Mouse (Mus musculus): Measurements from ENCODE around the gene Pfdn6. TPM values are rescaled to one million over a fixed set of nuclear protein-coding genes. Genes with fewer than 3 reads are reported as not detected.

The Pfdn6 gene
- polyA plus RNA-seq, 1 experiment: 130 TPM

DNA sequence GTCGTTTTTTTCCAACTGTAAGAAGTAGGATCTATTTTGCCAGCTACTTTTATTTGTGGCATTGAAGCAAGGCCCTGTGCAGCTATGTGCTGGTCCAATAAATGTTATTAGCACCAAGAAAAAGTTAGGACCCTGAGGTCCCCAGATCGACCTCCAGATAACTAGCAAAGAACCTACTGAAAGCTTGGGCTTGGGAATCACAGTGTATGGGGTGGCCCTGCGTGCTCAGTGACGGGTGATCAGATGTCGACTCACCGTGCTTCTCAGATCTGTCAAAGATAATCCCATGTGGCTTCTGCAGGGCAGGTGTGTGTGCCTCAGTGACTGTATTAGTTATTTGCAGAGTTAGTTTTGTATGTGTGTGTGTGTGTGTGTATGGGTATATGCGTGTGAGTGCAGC, 18.8 kb downstream of the Pfdn6 start:
- no peak overlapping the region for H3ac ChIP-seq (ENCODE audit: control insufficient read depth, insufficient read length, low read depth)
- TF ChIP-seq MAX (IDR thresholded peaks at IDR 0.05): no peak
- TF ChIP-seq FOSL1 (IDR thresholded peaks at IDR 0.05; ENCODE audit: insufficient read depth, low read length, poor library complexity, severe bottlenecking): no peak
- TF ChIP-seq CTCF (IDR thresholded peaks at IDR 0.05; ENCODE audit: control insufficient read depth, insufficient read depth, insufficient read length): no peak
- no peak for TF ChIP-seq CEBPB (IDR thresholded peaks at IDR 0.05; ENCODE audit: low read depth)
- TF ChIP-seq USF1 (IDR thresholded peaks at IDR 0.05; ENCODE audit: low read depth): no peak
- no peak for TF ChIP-seq MYOG (IDR thresholded peaks at IDR 0.05; ENCODE audit: control insufficient read depth, extremely low read depth, insufficient read length)
- peaks cover 37% of the 10 kb centered on the region for H3K79me2 ChIP-seq (ENCODE audit: control insufficient read depth, insufficient read depth)
- peaks cover 23% of the 10 kb centered on the region for H3K36me3 ChIP-seq (ENCODE audit: control insufficient read depth, insufficient read depth)
- no peaks in the 10 kb centered on the region for H3K27me3 ChIP-seq (ENCODE audit: control insufficient read depth, insufficient read depth, insufficient read length)
- no peak overlapping the region for H3K4me3 ChIP-seq (ENCODE audit: insufficient read depth, poor library complexity, severe bottlenecking)
- peaks cover 3% of the 10 kb centered on the region for H3K79me3 ChIP-seq (ENCODE audit: low read depth)

DNA sequence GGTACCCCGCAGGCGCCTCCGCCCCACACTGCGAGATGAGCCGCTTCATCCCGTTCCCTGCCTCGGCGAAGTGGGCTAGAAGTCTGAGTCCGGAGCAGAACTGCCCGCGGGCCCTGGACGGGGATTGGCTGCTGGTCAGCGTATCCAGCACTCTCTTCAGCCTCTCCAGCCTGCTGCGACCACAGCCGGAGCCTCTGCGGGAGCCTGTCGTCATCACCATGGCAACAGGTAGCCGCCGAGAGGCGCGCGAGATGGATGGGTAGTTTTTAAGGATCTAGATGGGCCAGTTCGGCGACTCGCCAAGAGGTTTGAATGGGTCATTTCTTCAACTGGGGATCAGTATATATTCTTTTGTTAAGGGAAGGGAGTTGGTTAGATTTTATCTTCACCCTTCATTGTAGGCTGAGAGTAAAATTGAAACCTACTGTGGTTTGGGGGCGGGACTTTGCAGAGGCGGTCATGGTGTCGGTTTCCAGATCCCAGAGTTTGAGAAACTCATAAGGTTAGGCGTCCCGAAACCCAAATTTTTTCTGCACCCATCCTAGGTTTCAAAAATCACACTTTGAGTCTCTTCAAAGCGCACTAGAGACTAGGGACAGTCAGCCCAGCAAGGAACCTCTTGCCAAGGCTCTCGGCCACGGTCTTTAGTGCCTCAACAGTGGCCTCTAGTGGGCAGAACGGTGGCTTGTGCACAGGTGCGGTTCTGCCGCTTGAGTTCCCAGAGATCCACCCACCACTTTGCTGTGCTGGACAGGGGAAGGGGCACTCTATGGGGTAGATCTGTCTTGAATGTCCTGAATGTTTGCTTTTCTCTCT, 19.7 kb downstream of the Pfdn6 start:
- peak overlapping the region; percentile 93 for H3K4me3 ChIP-seq (ENCODE audit: insufficient read depth, poor library complexity, severe bottlenecking)
- no peaks in the 10 kb centered on the region for H3K27me3 ChIP-seq (ENCODE audit: control insufficient read depth, insufficient read depth, insufficient read length)
- peaks cover 39% of the 10 kb centered on the region for H3K79me2 ChIP-seq (ENCODE audit: control insufficient read depth, insufficient read depth)
- peak; percentile 47 for TF ChIP-seq MYOD1 (IDR thresholded peaks at IDR 0.05; ENCODE audit: control insufficient read depth, insufficient read length, low read depth)
- TF ChIP-seq FOSL1 (IDR thresholded peaks at IDR 0.05; ENCODE audit: insufficient read depth, low read length, poor library complexity, severe bottlenecking): no peak
- peak; percentile 94 for TF ChIP-seq CTCF (IDR thresholded peaks at IDR 0.05; ENCODE audit: control insufficient read depth, insufficient read depth, insufficient read length)
- no peak for TF ChIP-seq CEBPB (IDR thresholded peaks at IDR 0.05; ENCODE audit: low read depth)
- TF ChIP-seq MYOG (IDR thresholded peaks at IDR 0.05; ENCODE audit: control insufficient read depth, extremely low read depth, insufficient read length): no peak
- peaks cover 3% of the 10 kb centered on the region for H3K79me3 ChIP-seq (ENCODE audit: low read depth)
- H3K36me3 ChIP-seq (ENCODE audit: control insufficient read depth, insufficient read depth): peaks cover 20% of the 10 kb centered on the region
- peak overlapping the region; percentile 68 for H3ac ChIP-seq (ENCODE audit: control insufficient read depth, insufficient read length, low read depth)

DNA sequence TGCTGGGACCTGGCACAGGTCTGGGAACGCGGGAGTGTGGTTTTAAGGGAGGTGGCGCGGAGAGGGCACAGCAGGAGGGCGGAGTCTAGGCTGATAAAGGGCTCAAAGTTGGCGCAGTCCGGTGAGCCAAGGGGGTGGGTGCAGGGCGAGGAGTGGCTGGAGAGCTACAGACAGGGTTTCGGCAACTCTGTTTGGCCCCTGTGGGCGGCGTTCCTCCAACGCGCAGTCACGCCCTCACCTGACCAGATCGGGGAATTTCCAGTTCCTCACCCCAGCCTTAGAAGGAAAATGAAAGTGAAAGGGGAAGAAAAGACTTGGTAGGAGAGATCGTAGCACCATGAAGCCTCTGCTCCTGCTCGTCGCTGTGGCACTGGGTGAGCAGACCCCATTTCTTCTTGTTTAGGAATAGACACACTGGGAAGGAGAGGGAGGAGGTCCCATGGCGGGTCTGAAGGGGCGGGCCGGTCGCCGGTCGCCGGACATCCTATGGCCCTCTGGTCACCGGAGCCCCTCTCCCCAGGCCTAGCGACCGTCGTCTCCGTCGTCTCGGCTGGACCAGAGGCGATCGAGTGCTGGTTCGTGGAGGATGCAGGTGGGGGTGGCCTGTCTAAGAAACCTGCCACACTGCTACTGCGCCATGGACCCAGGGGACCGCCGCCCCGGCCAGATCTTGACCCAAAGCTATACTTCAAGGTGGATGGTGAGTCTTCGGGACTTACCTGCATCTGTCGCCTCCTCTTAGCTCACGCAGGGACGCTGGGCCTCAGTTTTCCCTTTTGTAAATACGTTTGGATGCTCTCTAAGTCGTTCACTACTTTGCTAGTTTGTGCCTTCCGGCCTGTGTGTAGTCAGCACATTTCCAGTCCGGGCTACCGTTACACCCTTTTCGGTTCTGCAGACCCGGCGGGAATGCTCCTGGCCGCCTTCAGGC, 20.5 kb downstream of the Pfdn6 start:
- Histone ChIP-seq H3K79me2 (ENCODE audit: control insufficient read depth, insufficient read depth) (peaks cover 39% of the 10 kb centered on the region), H3K27me3 (ENCODE audit: control insufficient read depth, insufficient read depth, insufficient read length) (no peaks in the 10 kb centered on the region), H3ac (ENCODE audit: control insufficient read depth, insufficient read length, low read depth) (peak overlapping the region; percentile 68), H3K36me3 (ENCODE audit: control insufficient read depth, insufficient read depth) (peaks cover 19% of the 10 kb centered on the region), H3K4me3 (ENCODE audit: insufficient read depth, poor library complexity, severe bottlenecking) (peak overlapping the region; percentile 93), H3K79me3 (ENCODE audit: low read depth) (peaks cover 2% of the 10 kb centered on the region)
- TF ChIP-seq MAX (IDR thresholded peaks at IDR 0.05): no peak
- TF ChIP-seq MYOG (IDR thresholded peaks at IDR 0.05; ENCODE audit: control insufficient read depth, extremely low read depth, insufficient read length): no peak
- TF ChIP-seq MYOD1 (IDR thresholded peaks at IDR 0.05; ENCODE audit: control insufficient read depth, insufficient read length, low read depth): no peak
- peak; percentile 22 for TF ChIP-seq USF1 (IDR thresholded peaks at IDR 0.05; ENCODE audit: low read depth)
- TF ChIP-seq FOSL1 (IDR thresholded peaks at IDR 0.05; ENCODE audit: insufficient read depth, low read length, poor library complexity, severe bottlenecking): no peak

DNA sequence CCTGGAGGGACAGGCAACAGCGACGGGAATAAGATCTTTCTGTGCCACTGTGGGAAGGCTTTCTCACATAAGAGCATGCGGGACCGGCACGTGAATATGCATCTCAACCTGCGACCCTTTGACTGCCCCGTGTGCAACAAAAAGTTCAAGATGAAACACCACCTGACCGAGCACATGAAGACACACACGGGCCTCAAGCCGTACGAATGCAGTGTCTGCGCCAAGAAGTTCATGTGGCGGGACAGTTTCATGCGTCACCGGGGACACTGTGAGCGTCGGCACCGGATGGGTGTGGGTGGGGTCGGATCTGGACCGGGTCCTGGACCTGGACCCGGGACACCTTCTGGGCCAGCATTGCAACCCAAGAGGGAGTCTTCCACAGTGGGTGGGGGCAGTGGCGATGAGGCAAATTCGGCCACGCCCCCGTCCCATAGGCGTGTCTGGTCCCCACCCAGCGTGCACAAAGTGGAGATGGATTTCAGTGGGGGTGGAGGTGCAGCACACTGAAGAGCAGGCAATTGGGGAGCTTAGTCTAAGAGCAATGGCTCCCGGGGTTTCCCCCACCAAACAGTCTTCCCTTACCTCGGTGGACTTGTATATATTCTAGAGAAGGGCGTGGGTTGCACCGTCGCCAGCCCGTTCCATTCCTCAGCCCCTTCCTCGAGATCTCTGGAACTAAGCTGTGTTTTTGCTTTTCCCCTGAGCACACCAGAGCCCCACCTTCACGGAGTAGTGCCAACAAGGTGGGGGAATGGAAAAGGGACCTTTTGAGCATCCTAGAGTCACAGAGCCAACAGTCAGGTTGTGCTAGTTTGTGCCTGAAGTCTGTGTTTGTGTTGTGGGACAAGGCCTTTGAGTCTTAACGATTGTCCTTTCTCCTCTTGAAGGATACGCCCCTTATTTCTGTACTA, 21.6 kb downstream of the Pfdn6 start:
- Histone ChIP-seq H3ac (ENCODE audit: control insufficient read depth, insufficient read length, low read depth) (no peak overlapping the region), H3K4me3 (ENCODE audit: insufficient read depth, poor library complexity, severe bottlenecking) (peak overlapping the region; percentile 93), H3K79me3 (ENCODE audit: low read depth) (peaks cover 2% of the 10 kb centered on the region), H3K36me3 (ENCODE audit: control insufficient read depth, insufficient read depth) (peaks cover 29% of the 10 kb centered on the region), H3K27me3 (ENCODE audit: control insufficient read depth, insufficient read depth, insufficient read length) (no peaks in the 10 kb centered on the region), H3K79me2 (ENCODE audit: control insufficient read depth, insufficient read depth) (peaks cover 44% of the 10 kb centered on the region)
- TF ChIP-seq CEBPB (IDR thresholded peaks at IDR 0.05; ENCODE audit: low read depth) (no peak), MAX (IDR thresholded peaks at IDR 0.05) (no peak), MYOD1 (IDR thresholded peaks at IDR 0.05; ENCODE audit: control insufficient read depth, insufficient read length, low read depth) (no peak), USF1 (IDR thresholded peaks at IDR 0.05; ENCODE audit: low read depth) (no peak), MYOG (IDR thresholded peaks at IDR 0.05; ENCODE audit: control insufficient read depth, extremely low read depth, insufficient read length) (no peak), CTCF (IDR thresholded peaks at IDR 0.05; ENCODE audit: control insufficient read depth, insufficient read depth, insufficient read length) (no peak), FOSL1 (IDR thresholded peaks at IDR 0.05; ENCODE audit: insufficient read depth, low read length, poor library complexity, severe bottlenecking) (no peak)

Data from C2C12 (cell line).